Mouse (Mus musculus) G1E (cell line): ENCODE measurements at regions not wholly inside any gene's neighbourhood (a gene's known extent, or its start where the extent isn't known, plus 50 kb on each side); places are given as distances from the start of the nearest gene placed in this dataset.

ENCODE experiments used
- ATAC-seq: 2 replicates; pipeline ENCODE4 v1.8.0; 2016; ENCODE audit warnings: mild to moderate bottlenecking; ENCODE audit not compliant: insufficient number of reproducible peaks, poor library complexity, low FRiP score, severe bottlenecking; ENCODE audit errors: extremely low read depth
- DNase-seq: peaks from one replicate; pipeline ENCODE4 v3.0.0; 2012; ENCODE audit warnings: low spot score
- H3K27me3 ChIP-seq: 2 replicates; pipeline ENCODE4 v1.6.1; 2012; ENCODE audit warnings: mild to moderate bottlenecking, low read length, inconsistent platforms; ENCODE audit not compliant: insufficient read depth
- H3K36me3 ChIP-seq: replicated peaks from 2 replicates; pipeline ENCODE3; 2012; ENCODE audit warnings: mild to moderate bottlenecking, inconsistent platforms
- H3K4me1 ChIP-seq: 2 replicates; pipeline ENCODE4 v1.6.1; 2012; ENCODE audit warnings: low read depth, low read length, inconsistent platforms, mixed read lengths; ENCODE audit not compliant: insufficient read depth
- H3K4me3 ChIP-seq: 2 replicates; pipeline ENCODE4 v1.5.1; 2012; ENCODE audit warnings: low read depth, mild to moderate bottlenecking, inconsistent platforms, low read length, moderate library complexity, mixed read lengths
- H3K9me3 ChIP-seq: replicated peaks from 2 replicates; pipeline ENCODE4 v1.6.1; 2012; ENCODE audit warnings: inconsistent platforms
- CTCF ChIP-seq: IDR thresholded peaks from 2 replicates; pipeline ENCODE4 v1.5.1; 2012; ENCODE audit warnings: low read depth, low read length, inconsistent platforms, mixed read lengths
- GATA1 ChIP-seq: IDR thresholded peaks from 2 replicates; pipeline ENCODE4 v1.6.1; 2012; ENCODE audit warnings: borderline replicate concordance, low read length, inconsistent platforms, mixed read lengths
- GATA2 ChIP-seq: IDR thresholded peaks from 2 replicates; pipeline ENCODE4 v1.6.1; 2012; ENCODE audit warnings: low read depth, low read length, inconsistent platforms, borderline replicate concordance
- POLR2AphosphoS5 ChIP-seq: IDR thresholded peaks from 2 replicates; pipeline ENCODE4 v1.6.1; 2012; ENCODE audit warnings: low read depth, low read length, inconsistent platforms; ENCODE audit not compliant: insufficient replicate concordance
- TAL1 ChIP-seq: conservative IDR thresholded peaks from 2 replicates; pipeline ENCODE4 v1.6.1; 2012; ENCODE audit warnings: low read depth, low read length, inconsistent platforms, mixed read lengths

- no peak overlapping the region for H3K4me3 ChIP-seq
Observed at GRCm38 (mm10) chr5:133802001-133802400, 297.5 kb upstream of the Castor2 start.

GRCm38 (mm10) chr5:133795638-133796037, 303.9 kb upstream of the Castor2 start:
- ATAC-seq (no peak), DNase-seq (no peak)
- Histone ChIP-seq H3K36me3 (no peaks in the 10 kb centered on the region), H3K4me1 (no peaks in the 10 kb centered on the region), H3K27me3 (no peaks in the 10 kb centered on the region), H3K4me3 (no peak overlapping the region), H3K9me3 (peaks cover 45% of the 10 kb centered on the region)
- TF ChIP-seq CTCF (no peak), TAL1 (no peak), POLR2AphosphoS5 (no peak), GATA1 (no peak), GATA2 (no peak)

More at GRCm38 (mm10) chr5:133802001-133802400, 297.5 kb upstream of the Castor2 start:
- DNase-seq, result no peak
- ATAC-seq, result no peak
- H3K9me3 ChIP-seq, result peaks cover 45% of the 10 kb centered on the region
- H3K36me3 ChIP-seq, result no peaks in the 10 kb centered on the region
- H3K4me1 ChIP-seq, result no peaks in the 10 kb centered on the region
- no peaks in the 10 kb centered on the region for H3K27me3 ChIP-seq
- TF ChIP-seq CTCF (no peak), GATA1 (no peak), POLR2AphosphoS5 (no peak), TAL1 (no peak), GATA2 (no peak)

- TF ChIP-seq GATA2 (no peak), TAL1 (no peak), GATA1 (no peak), CTCF (no peak), POLR2AphosphoS5 (no peak)
- Histone ChIP-seq H3K4me3 (no peak overlapping the region), H3K4me1 (no peaks in the 10 kb centered on the region), H3K36me3 (no peaks in the 10 kb centered on the region), H3K9me3 (peaks cover 55% of the 10 kb centered on the region), H3K27me3 (no peaks in the 10 kb centered on the region)
- ATAC-seq (no peak), DNase-seq (no peak)
Observed at GRCm38 (mm10) chr5:133790726-133791125, 308.8 kb upstream of the Castor2 start.

- Histone ChIP-seq H3K27me3 (no peaks in the 10 kb centered on the region), H3K4me1 (no peaks in the 10 kb centered on the region), H3K9me3 (peaks cover 55% of the 10 kb centered on the region), H3K36me3 (no peaks in the 10 kb centered on the region), H3K4me3 (no peak overlapping the region)
- no peak for DNase-seq
- no peak for ATAC-seq
- TF ChIP-seq CTCF, result no peak
- no peak for TF ChIP-seq TAL1
- TF ChIP-seq POLR2AphosphoS5, result no peak
- TF ChIP-seq GATA1, result no peak
- TF ChIP-seq GATA2, result no peak
Observed at GRCm38 (mm10) chr5:133788006-133788405, 311.5 kb upstream of the Castor2 start.

DNA sequence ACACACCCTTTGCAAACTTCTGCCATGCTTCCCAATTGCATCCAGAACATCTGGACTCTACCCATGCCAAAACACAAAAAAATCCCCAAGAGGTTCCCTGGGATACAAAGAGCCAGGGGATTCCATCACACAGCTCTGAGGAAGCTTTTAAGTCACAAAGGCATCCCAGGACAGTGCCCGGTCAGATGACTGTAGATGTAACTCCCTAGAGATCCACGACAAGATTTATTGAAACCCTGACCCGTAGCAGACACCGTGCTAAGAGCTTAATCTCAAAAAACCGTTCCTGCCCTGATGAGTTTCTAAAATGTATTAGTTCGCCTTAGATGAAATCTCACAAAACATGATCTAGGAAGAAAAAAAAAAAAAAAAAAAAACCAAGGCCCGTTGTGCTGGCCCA, 312.0 kb upstream of the Castor2 start:
- Histone ChIP-seq H3K9me3 (peaks cover 52% of the 10 kb centered on the region), H3K36me3 (no peaks in the 10 kb centered on the region), H3K4me3 (no peak overlapping the region), H3K27me3 (no peaks in the 10 kb centered on the region), H3K4me1 (no peaks in the 10 kb centered on the region)
- ATAC-seq, result no peak
- TF ChIP-seq GATA1, result no peak
- TF ChIP-seq CTCF, result no peak
- no peak for TF ChIP-seq POLR2AphosphoS5
- TF ChIP-seq TAL1, result no peak
- TF ChIP-seq GATA2, result no peak
- no peak for DNase-seq

- Histone ChIP-seq H3K4me3 (no peak overlapping the region), H3K4me1 (no peaks in the 10 kb centered on the region), H3K27me3 (no peaks in the 10 kb centered on the region), H3K36me3 (no peaks in the 10 kb centered on the region), H3K9me3 (peaks cover 21% of the 10 kb centered on the region)
- DNase-seq (no peak), ATAC-seq (no peak)
- TF ChIP-seq POLR2AphosphoS5 (no peak), GATA1 (no peak), GATA2 (no peak)
Observed at GRCm38 (mm10) chr5:133776591-133776990, 322.9 kb upstream of the Castor2 start.

DNA sequence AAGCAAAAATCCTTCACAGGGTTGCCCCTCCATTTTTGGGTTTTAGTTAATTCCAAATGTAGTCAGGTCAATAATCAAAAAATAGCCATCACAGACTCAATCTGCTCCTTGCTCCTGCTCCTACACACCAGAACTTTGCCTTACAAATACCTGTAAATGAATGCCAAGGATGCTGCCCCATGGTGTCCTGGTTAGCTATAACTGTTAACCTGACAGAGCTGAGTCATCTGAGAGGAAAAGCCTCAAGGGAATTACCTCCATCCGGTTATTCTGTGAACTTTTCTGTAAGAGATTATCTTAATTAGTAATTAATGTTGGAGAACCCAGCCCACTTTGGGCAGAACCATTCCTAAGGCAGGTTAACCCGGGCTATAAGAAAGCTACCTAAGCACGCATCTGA, 325.4 kb upstream of the Castor2 start:
- H3K4me3 ChIP-seq, result no peak overlapping the region
- no peaks in the 10 kb centered on the region for H3K4me1 ChIP-seq
- no peak for DNase-seq
- peaks cover 12% of the 10 kb centered on the region for H3K9me3 ChIP-seq
- ATAC-seq, result no peak
- TF ChIP-seq POLR2AphosphoS5 (no peak), GATA1 (no peak), CTCF (no peak), TAL1 (no peak), GATA2 (no peak)
- H3K36me3 ChIP-seq, result no peaks in the 10 kb centered on the region
- H3K27me3 ChIP-seq, result no peaks in the 10 kb centered on the region
